Mouse (Mus musculus) heart, postnatal 0 days (tissue): ENCODE measurements around the gene Rbfox3. TPM values are rescaled to one million over a fixed set of nuclear protein-coding genes. Genes with fewer than 3 reads are reported as not detected.
A peak's percentile ranks its signal among the peaks of the same experiment; 100 is the strongest.

Experiments used
- ATAC-seq: fragments of 200-750 bp; cut with Nextera tagmentation; 2 replicates; pipeline ENCODE4 v1.8.0; 2017; ENCODE audit warnings: low read depth, moderate number of reproducible peaks, moderate library complexity; ENCODE audit not compliant: insufficient read depth
- DNase-seq: peaks from one replicate; pipeline ENCODE4 v3.0.0-alpha.2; 2016; ENCODE audit warnings: low spot score
- H3K27ac ChIP-seq: fragments of 300-500 bp; sonication (generic); 2 replicates; pipeline ENCODE4 v1.5.1; 2014; ENCODE audit warnings: low read depth, mild to moderate bottlenecking
- H3K27me3 ChIP-seq: fragments of 300-500 bp; sonication (generic); 2 replicates; pipeline ENCODE4 v1.6.1; 2014; ENCODE audit warnings: low read length, mixed read lengths; ENCODE audit not compliant: control insufficient read depth, insufficient read depth
- H3K36me3 ChIP-seq: fragments of 300-500 bp; sonication (generic); replicated peaks from 2 replicates; pipeline ENCODE4 v1.6.1; 2014; ENCODE audit warnings: low read length, mixed read lengths; ENCODE audit not compliant: control insufficient read depth, insufficient read depth
- H3K4me1 ChIP-seq: fragments of 300-500 bp; sonication (generic); 2 replicates; pipeline ENCODE4 v1.6.1; 2014; ENCODE audit warnings: antibody characterized with exemption; ENCODE audit not compliant: control insufficient read depth, insufficient read depth
- H3K4me2 ChIP-seq: fragments of 300-500 bp; sonication (generic); 2 replicates; pipeline ENCODE4 v1.6.1; 2014; ENCODE audit warnings: low read depth, mild to moderate bottlenecking, low read length, moderate library complexity
- H3K4me3 ChIP-seq: fragments of 300-500 bp; sonication (generic); 2 replicates; pipeline ENCODE4 v1.5.1; 2014; ENCODE audit warnings: low read depth, low read length
- H3K9ac ChIP-seq: fragments of 300-500 bp; sonication (generic); replicated peaks from 2 replicates; pipeline ENCODE4 v1.6.1; 2014; ENCODE audit warnings: low read depth, low read length, mixed read lengths
- H3K9me3 ChIP-seq: fragments of 300-500 bp; sonication (generic); replicated peaks from 2 replicates; pipeline ENCODE4 v1.6.1; 2016; ENCODE audit warnings: low read length; ENCODE audit not compliant: control insufficient read depth
- CTCF ChIP-seq: IDR thresholded peaks from 2 replicates; pipeline ENCODE4 v1.5.1; 2016; ENCODE audit warnings: antibody characterized with exemption, control low read depth, low read depth
- EP300 ChIP-seq: IDR thresholded peaks from 2 replicates; pipeline ENCODE4 v1.6.1; 2016; ENCODE audit warnings: antibody characterized with exemption, low read depth
- WGBS: fragments of 180-500 bp; shearing (Covaris S2); extraction: QIAGEN DNeasy Blood & Tissue Kit; methylation state at CpG from one replicate; pipeline ENCODE4 v1.1.7; 2014; 5-methylcytosine and 5-hydroxymethylcytosine counted together
- polyA plus RNA-seq: library from polyadenylated mRNA; unstranded; fragments of >200 nt; fragmentation: Nextera tagmentation; extraction: Ambion mirVana; gene quantifications from 2 replicates; pipeline ENCODE4 v1.2.1, GENCODE M21; 2015
- total RNA-seq: library from RNA; depleted of rRNA; stranded (reverse); fragments of >200 nt; gene quantifications from 2 replicates; pipeline ENCODE4 v1.2.3, GENCODE M21; 2014; ENCODE audit warnings: low replicate concordance

Gene Rbfox3
- total and polyA plus RNA-seq, 2 experiments from 2014 or later = 0.08 to 1.2 TPM

DNA sequence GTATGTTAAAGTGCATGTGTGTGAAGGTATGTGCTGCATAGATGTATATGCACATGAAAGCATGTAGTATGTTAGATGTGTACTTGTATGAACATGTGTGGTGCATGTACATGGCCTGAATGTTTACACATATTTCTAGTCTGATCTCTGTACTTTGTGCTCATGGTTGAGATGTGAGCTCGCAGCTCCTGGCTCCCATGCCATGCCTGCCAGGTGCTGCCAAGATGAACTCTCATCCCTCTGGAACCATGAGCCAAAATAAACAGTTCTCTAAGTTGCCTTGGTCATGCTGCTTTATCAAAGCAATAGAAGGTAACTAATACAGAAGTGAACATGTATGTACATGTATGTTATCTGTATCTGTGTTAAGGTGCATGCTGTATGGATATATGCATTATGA is 161.9 kb downstream of the Rbfox3 start:
- no peak for ATAC-seq
- no peaks in the 10 kb centered on the region for H3K36me3 ChIP-seq
- peaks cover 5% of the 10 kb centered on the region; the same call in 1 of the 2 replicates for H3K4me1 ChIP-seq
- H3K4me2 ChIP-seq = no peak overlapping the region
- no peak for TF ChIP-seq EP300
- TF ChIP-seq CTCF = no peak
- no peak overlapping the region for H3K4me3 ChIP-seq
- DNase-seq = no peak
- no peak overlapping the region for H3K27ac ChIP-seq
- no peaks in the 10 kb centered on the region for H3K9me3 ChIP-seq
- no peak overlapping the region for H3K9ac ChIP-seq
- 79% methylated on average over 1 of the region's 1 CpGs for WGBS
- H3K27me3 ChIP-seq = peaks cover 19% of the 10 kb centered on the region

DNA sequence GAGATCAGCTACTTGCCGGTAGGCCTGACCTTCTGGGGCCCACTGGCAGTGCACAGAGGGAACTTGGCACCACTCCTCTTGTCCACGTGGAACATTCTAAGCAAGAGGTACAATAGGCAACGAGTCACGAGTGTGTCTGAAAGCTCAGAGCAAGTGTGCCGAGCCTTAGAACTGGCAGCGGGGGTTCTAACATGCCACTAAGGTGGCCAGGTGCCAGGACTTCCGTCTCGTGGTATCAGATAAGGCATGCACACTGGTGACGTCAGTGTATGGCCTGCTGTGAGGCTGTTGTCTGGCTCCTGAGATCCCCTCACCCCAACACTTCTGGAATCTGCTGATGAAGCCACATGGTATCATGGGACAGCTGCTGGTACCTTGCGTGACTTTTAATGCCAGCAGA is 162.8 kb downstream of the Rbfox3 start:
- Histone ChIP-seq H3K27ac (no peak overlapping the region), H3K9ac (no peak overlapping the region), H3K36me3 (no peaks in the 10 kb centered on the region), H3K27me3 (peaks cover 28% of the 10 kb centered on the region), H3K4me1 (peaks cover 11% of the 10 kb centered on the region; the same call in 1 of the 2 replicates), H3K4me2 (no peak overlapping the region), H3K4me3 (no peak overlapping the region), H3K9me3 (no peaks in the 10 kb centered on the region)
- peak; percentile 89 for ATAC-seq
- TF ChIP-seq CTCF (no peak), EP300 (peak; percentile 97)
- peak; percentile 80 for DNase-seq
- 17% methylated on average over 10 of the region's 10 CpGs for WGBS

DNA sequence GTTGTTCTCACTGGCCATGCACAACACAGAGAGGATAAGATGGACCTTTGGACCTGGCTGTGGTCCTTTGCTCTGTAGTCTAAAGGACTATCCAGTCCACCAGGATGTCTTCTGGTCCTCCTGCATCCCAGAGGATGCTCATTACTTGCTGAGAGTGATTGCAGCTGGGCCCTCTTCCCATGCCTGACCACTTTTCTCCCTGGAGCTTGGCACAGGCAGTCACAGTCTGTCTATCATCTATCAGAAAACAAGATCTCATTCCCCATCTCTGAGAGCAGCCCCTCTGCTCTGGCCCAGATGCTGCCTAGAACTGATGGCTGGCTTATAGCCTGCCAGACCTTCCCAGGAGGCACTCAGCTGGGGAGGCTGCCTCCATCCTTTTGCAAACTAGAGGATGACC is 166.1 kb downstream of the Rbfox3 start:
- H3K4me2 ChIP-seq = no peak overlapping the region
- no peak for TF ChIP-seq EP300
- no peak for TF ChIP-seq CTCF
- H3K9me3 ChIP-seq = no peaks in the 10 kb centered on the region
- no peak for ATAC-seq
- H3K36me3 ChIP-seq = no peaks in the 10 kb centered on the region
- peaks cover 11% of the 10 kb centered on the region; the same call in 1 of the 2 replicates for H3K4me1 ChIP-seq
- peaks cover 48% of the 10 kb centered on the region for H3K27me3 ChIP-seq
- no peak overlapping the region for H3K9ac ChIP-seq
- no peak overlapping the region for H3K27ac ChIP-seq
- no peak overlapping the region for H3K4me3 ChIP-seq
- no peak for DNase-seq

DNA sequence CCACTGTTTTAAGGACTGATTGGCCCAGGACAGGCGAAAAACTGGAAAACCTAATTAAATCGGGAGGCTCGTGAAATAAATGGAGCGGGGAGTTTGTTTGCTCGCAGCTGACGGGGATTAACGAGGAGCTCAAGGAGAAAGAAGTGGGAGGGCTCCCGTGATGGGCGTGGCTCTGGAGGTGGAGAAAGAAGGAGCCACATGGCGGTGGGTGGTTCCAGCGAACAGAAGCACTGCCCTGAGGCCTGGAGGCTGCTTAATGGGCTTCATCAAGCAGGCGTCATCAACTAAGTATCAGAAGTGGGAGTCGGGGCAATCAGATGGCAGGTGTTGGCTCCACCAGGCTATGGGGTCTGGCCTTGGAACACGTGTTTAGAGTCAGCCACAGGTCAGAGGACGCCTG is 166.6 kb downstream of the Rbfox3 start:
- Histone ChIP-seq H3K4me3 (peak overlapping the region; percentile 36), H3K27ac (no peak overlapping the region), H3K4me2 (peak overlapping the region; percentile 58), H3K9me3 (no peaks in the 10 kb centered on the region), H3K4me1 (peaks cover 11% of the 10 kb centered on the region; the same call in 1 of the 2 replicates), H3K9ac (no peak overlapping the region), H3K27me3 (peaks cover 50% of the 10 kb centered on the region), H3K36me3 (no peaks in the 10 kb centered on the region)
- no peak for ATAC-seq
- TF ChIP-seq EP300 (no peak), CTCF (no peak)
- DNase-seq = peak; percentile 53
- WGBS = 3% methylated on average over 15 of the region's 15 CpGs

DNA sequence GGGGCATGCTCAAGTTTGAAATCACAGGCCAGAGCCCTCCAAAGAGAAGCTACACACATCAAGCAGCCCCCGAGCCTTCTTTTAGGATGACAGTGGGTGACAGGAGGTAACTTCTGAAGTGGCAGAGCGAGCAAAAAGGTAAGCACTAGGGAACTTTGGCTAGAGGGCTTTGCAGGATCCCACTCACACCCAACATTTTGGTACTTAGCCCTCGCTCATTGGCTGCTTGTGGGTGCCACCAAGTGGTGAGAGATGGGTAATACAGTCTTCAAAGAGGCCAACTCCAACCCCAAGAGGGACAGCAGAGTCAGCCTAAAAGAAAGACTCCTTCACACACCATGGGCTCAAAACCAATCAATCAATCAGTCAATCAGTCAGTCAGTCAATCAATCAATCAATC is 168.6 kb downstream of the Rbfox3 start:
- Histone ChIP-seq H3K4me1 (peaks cover 11% of the 10 kb centered on the region; the same call in 1 of the 2 replicates), H3K9me3 (no peaks in the 10 kb centered on the region), H3K36me3 (no peaks in the 10 kb centered on the region), H3K27me3 (peaks cover 65% of the 10 kb centered on the region), H3K4me3 (no peak overlapping the region), H3K27ac (no peak overlapping the region), H3K4me2 (no peak overlapping the region), H3K9ac (no peak overlapping the region)
- ATAC-seq (no peak), DNase-seq (no peak)
- WGBS = 3% methylated on average over 3 of the region's 3 CpGs
- TF ChIP-seq EP300 (no peak), CTCF (peak; percentile 72)

DNA sequence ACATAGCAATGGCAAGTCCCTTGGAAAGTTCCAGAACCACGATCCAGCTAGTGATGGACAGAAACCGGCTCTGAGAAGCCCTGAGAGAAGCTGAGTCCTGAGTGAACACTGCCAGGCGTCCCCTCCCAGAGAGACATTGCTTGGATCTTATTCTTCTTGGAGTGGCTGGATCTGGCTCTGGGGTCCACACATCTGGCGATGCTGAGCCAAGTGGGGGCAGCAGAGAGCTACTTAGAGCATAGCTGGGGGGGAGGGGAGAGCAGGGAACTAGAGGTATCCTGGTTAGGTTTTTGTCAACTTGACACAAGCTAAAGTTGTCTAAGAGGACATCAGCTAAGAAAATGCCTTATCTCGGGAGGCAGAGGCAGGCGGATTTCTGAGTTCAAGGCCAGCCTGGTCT is 170.1 kb downstream of the Rbfox3 start:
- H3K4me1 ChIP-seq = peaks cover 11% of the 10 kb centered on the region; the same call in 1 of the 2 replicates
- TF ChIP-seq EP300 = no peak
- TF ChIP-seq CTCF = peak; percentile 38
- H3K36me3 ChIP-seq = no peaks in the 10 kb centered on the region
- H3K27ac ChIP-seq = no peak overlapping the region
- no peak overlapping the region for H3K4me2 ChIP-seq
- H3K27me3 ChIP-seq = peaks cover 67% of the 10 kb centered on the region
- H3K9ac ChIP-seq = no peak overlapping the region
- DNase-seq (no peak), ATAC-seq (no peak)
- WGBS = 32% methylated on average over 6 of the region's 6 CpGs
- no peak overlapping the region for H3K4me3 ChIP-seq
- no peaks in the 10 kb centered on the region for H3K9me3 ChIP-seq
